Mouse (Mus musculus): Measurements from ENCODE around the gene Nab1. TPM values are rescaled to one million over a fixed set of nuclear protein-coding genes. Genes with fewer than 3 reads are reported as not detected.

Gene Nab1
- polyA plus RNA-seq, 1 experiment from 2014 or later = 9.3 TPM

- no peak overlapping the region for H3K4me3 ChIP-seq (replicated peaks)
- no peaks in the 10 kb centered on the region for H3K4me1 ChIP-seq
- H3K4me2 ChIP-seq = no peak overlapping the region
- H3K27ac ChIP-seq (replicated peaks) = no peak overlapping the region
- no peak for ATAC-seq (ENCODE audit: low FRiP score)
- no peak overlapping the region for H3K9ac ChIP-seq (replicated peaks)
- no peaks in the 10 kb centered on the region for H3K27me3 ChIP-seq (replicated peaks)
- H3K9me3 ChIP-seq (replicated peaks) = no peaks in the 10 kb centered on the region
- no peaks in the 10 kb centered on the region for H3K36me3 ChIP-seq
- 92% methylated on average over 1 of the region's 1 CpGs for WGBS
Observed at GRCm38 (mm10) chr1:52511788-52512425, 11.4 kb upstream of the Nab1 start.

DNA sequence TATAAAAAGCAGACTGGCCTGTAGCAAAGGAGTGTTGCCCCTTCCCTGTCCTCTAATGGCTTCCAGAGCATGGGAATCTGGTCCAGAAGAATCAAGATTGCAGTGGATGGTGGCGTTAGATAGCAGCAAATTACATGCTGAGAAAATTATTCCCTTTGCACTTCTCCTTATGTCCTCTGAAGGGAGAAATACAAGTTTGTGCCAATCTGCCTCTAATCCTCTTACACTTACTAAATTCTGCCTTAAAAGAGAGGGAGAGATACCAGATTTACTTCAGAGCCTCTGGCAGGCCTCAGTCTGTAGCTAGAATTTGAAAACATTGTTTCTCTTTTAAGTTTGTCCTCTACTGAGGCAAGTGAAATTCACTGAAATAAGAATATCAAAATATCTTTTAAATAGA lies 5.7 kb upstream of the Nab1 start:
- Histone ChIP-seq H3K27ac (replicated peaks) (no peak overlapping the region), H3K4me3 (replicated peaks) (no peak overlapping the region), H3K4me2 (no peak overlapping the region), H3K9ac (replicated peaks) (no peak overlapping the region), H3K9me3 (replicated peaks) (no peaks in the 10 kb centered on the region), H3K4me1 (no peaks in the 10 kb centered on the region), H3K27me3 (replicated peaks) (no peaks in the 10 kb centered on the region), H3K36me3 (no peaks in the 10 kb centered on the region)
- ATAC-seq (ENCODE audit: low FRiP score) = no peak
- 58% methylated on average over 1 of the region's 1 CpGs for WGBS

GRCm38 (mm10) chr1:52502296-52502695 lies 1.8 kb upstream of the Nab1 start:
- H3K4me2 ChIP-seq = no peak overlapping the region
- no peak overlapping the region for H3K4me3 ChIP-seq (replicated peaks)
- H3K27ac ChIP-seq (replicated peaks) = no peak overlapping the region
- H3K27me3 ChIP-seq (replicated peaks) = no peaks in the 10 kb centered on the region
- H3K9me3 ChIP-seq (replicated peaks) = no peaks in the 10 kb centered on the region
- no peak overlapping the region for H3K9ac ChIP-seq (replicated peaks)
- peaks cover 6% of the 10 kb centered on the region for H3K4me1 ChIP-seq
- WGBS = 80% methylated on average over 4 of the region's 4 CpGs
- no peaks in the 10 kb centered on the region for H3K36me3 ChIP-seq
- no peak for ATAC-seq (ENCODE audit: low FRiP score)

GRCm38 (mm10) chr1:52501688-52502133 lies 1.2 kb upstream of the Nab1 start:
- Histone ChIP-seq H3K9ac (replicated peaks) (no peak overlapping the region), H3K27me3 (replicated peaks) (no peaks in the 10 kb centered on the region), H3K4me1 (peaks cover 6% of the 10 kb centered on the region), H3K36me3 (no peaks in the 10 kb centered on the region), H3K9me3 (replicated peaks) (no peaks in the 10 kb centered on the region), H3K4me2 (no peak overlapping the region), H3K27ac (replicated peaks) (no peak overlapping the region), H3K4me3 (replicated peaks) (no peak overlapping the region)
- no peak for ATAC-seq (ENCODE audit: low FRiP score)
- WGBS = 67% methylated on average over 10 of the region's 10 CpGs

- H3K27me3 ChIP-seq (replicated peaks) = no peaks in the 10 kb centered on the region
- no peaks in the 10 kb centered on the region for H3K36me3 ChIP-seq
- peak overlapping the region; percentile 86 for H3K4me2 ChIP-seq
- no peaks in the 10 kb centered on the region for H3K9me3 ChIP-seq (replicated peaks)
- 48% methylated on average over 1 of the region's 1 CpGs for WGBS
- no peak overlapping the region for H3K27ac ChIP-seq (replicated peaks)
- no peak for ATAC-seq (ENCODE audit: low FRiP score)
- no peak overlapping the region for H3K9ac ChIP-seq (replicated peaks)
- peak overlapping the region; percentile 80 for H3K4me3 ChIP-seq (replicated peaks)
- H3K4me1 ChIP-seq = peaks cover 6% of the 10 kb centered on the region
Observed at GRCm38 (mm10) chr1:52501090-52501489, 611 bp upstream of the Nab1 start.

DNA sequence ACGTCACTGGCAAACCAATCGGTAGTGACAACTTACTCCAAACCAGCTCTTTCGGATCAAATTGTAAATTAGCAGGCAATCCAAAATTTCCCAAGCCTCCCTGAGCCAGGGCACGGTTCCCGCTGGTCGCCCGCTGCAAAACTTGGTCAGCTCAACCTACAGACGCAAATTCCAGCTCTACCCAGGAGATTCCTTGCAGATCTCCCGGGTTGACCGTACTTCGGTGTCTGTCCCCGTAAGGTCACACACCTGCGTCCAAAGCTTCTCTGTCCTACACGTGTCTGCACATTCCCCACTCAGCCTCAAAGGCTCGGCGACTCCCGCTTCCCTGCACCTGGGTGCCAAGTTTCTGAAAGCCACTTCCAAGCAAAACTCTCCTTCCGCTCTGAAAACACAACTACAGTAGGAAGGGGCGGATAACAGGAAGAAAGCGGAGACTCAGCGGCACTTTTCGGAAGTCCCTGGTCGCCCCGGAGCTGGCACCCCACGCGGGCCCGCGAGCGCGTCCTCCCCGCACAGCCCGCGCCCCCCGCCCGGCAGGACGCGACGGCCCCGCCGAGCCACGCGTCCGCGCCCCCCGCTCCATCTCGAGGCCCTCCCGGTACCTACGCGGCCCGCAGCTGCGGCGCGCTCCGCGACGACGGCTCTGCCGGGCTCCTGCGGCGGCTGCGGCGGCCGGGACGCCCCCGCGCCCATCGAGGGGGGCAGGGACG lies 722 bp downstream of the Nab1 start:
- no peaks in the 10 kb centered on the region for H3K27me3 ChIP-seq (replicated peaks)
- H3K27ac ChIP-seq (replicated peaks) = peak overlapping the region; percentile 81
- H3K36me3 ChIP-seq = no peaks in the 10 kb centered on the region
- peaks cover 6% of the 10 kb centered on the region for H3K4me1 ChIP-seq
- WGBS = under 1% methylated on average over 46 of the region's 68 CpGs
- H3K4me2 ChIP-seq = peak overlapping the region; percentile 86
- H3K4me3 ChIP-seq (replicated peaks) = peak overlapping the region; percentile 80
- peak overlapping the region; percentile 73 for H3K9ac ChIP-seq (replicated peaks)
- peak; percentile 86 for ATAC-seq (ENCODE audit: low FRiP score)
- H3K9me3 ChIP-seq (replicated peaks) = no peaks in the 10 kb centered on the region

- no peak for ATAC-seq (ENCODE audit: low FRiP score)
- WGBS = 15% methylated on average over 6 of the region's 6 CpGs
- peak overlapping the region; percentile 37; the same call in 1 of the 2 replicates for H3K9ac ChIP-seq (replicated peaks)
Observed at GRCm38 (mm10) chr1:52498786-52499450, 1.6 kb downstream of the Nab1 start.

GRCm38 (mm10) chr1:52489538-52490181 lies 10.8 kb downstream of the Nab1 start:
- no peaks in the 10 kb centered on the region for H3K36me3 ChIP-seq
- H3K4me1 ChIP-seq = no peaks in the 10 kb centered on the region
- WGBS = 71% methylated on average over 7 of the region's 7 CpGs
- H3K27me3 ChIP-seq (replicated peaks) = no peaks in the 10 kb centered on the region
- no peak overlapping the region for H3K4me2 ChIP-seq
- no peak overlapping the region for H3K9ac ChIP-seq (replicated peaks)
- no peak for ATAC-seq (ENCODE audit: low FRiP score)
- H3K9me3 ChIP-seq (replicated peaks) = no peaks in the 10 kb centered on the region
- H3K27ac ChIP-seq (replicated peaks) = no peak overlapping the region
- H3K4me3 ChIP-seq (replicated peaks) = no peak overlapping the region

More at GRCm38 (mm10) chr1:52498786-52499450, 1.6 kb downstream of the Nab1 start:
- no peaks in the 10 kb centered on the region for H3K27me3 ChIP-seq (replicated peaks)
- no peaks in the 10 kb centered on the region for H3K36me3 ChIP-seq
- H3K9me3 ChIP-seq (replicated peaks) = no peaks in the 10 kb centered on the region
- peak overlapping the region; percentile 86 for H3K4me2 ChIP-seq
- no peak overlapping the region for H3K27ac ChIP-seq (replicated peaks)
- peaks cover 6% of the 10 kb centered on the region for H3K4me1 ChIP-seq
- peak overlapping the region; percentile 80 for H3K4me3 ChIP-seq (replicated peaks)

- no peak overlapping the region for H3K4me2 ChIP-seq
- H3K27me3 ChIP-seq (replicated peaks) = no peaks in the 10 kb centered on the region
- H3K9me3 ChIP-seq (replicated peaks) = no peaks in the 10 kb centered on the region
- no peak overlapping the region for H3K4me3 ChIP-seq (replicated peaks)
- H3K36me3 ChIP-seq = no peaks in the 10 kb centered on the region
- no peak for ATAC-seq (ENCODE audit: low FRiP score)
- H3K4me1 ChIP-seq = no peaks in the 10 kb centered on the region
- no peak overlapping the region for H3K9ac ChIP-seq (replicated peaks)
- H3K27ac ChIP-seq (replicated peaks) = no peak overlapping the region
- 93% methylated on average over 4 of the region's 4 CpGs for WGBS
Observed at GRCm38 (mm10) chr1:52484980-52485379, 15.5 kb downstream of the Nab1 start.

DNA sequence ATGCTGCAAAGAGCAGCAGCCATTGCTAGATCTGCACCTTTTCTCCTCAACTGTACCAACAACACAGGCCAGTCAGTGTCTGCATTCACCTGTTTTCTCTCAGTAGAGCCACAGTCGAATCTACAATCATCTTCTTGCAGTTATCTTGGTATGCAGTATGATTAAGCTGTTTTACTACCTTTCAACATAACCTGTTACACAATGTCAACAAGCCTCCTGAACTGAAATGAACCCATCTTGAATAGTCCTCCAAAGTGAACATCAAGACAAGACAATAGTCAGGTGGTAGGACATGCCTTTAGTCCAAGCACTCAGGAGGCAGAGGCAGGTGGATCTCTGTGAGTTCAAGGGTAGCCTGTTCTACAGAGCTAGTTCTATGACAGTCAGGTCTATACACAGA lies 26.2 kb downstream of the Nab1 start:
- H3K4me1 ChIP-seq = peaks cover 5% of the 10 kb centered on the region; the same call in 1 of the 2 replicates
- H3K27me3 ChIP-seq (replicated peaks) = no peaks in the 10 kb centered on the region
- no peak for ATAC-seq (ENCODE audit: low FRiP score)
- H3K4me3 ChIP-seq (replicated peaks) = no peak overlapping the region
- peaks cover 11% of the 10 kb centered on the region; the same call in 1 of the 2 replicates for H3K36me3 ChIP-seq
- no peak overlapping the region for H3K9ac ChIP-seq (replicated peaks)
- H3K4me2 ChIP-seq = no peak overlapping the region
- no peaks in the 10 kb centered on the region for H3K9me3 ChIP-seq (replicated peaks)
- H3K27ac ChIP-seq (replicated peaks) = no peak overlapping the region
- WGBS = 86% methylated on average over 1 of the region's 1 CpGs

GRCm38 (mm10) chr1:52470811-52471489 lies 29.5 kb downstream of the Nab1 start:
- peaks cover 4% of the 10 kb centered on the region; the same call in 1 of the 2 replicates for H3K36me3 ChIP-seq
- no peaks in the 10 kb centered on the region for H3K9me3 ChIP-seq (replicated peaks)
- 16% methylated on average over 7 of the region's 7 CpGs for WGBS
- H3K4me3 ChIP-seq (replicated peaks) = no peak overlapping the region
- peaks cover 5% of the 10 kb centered on the region; the same call in 1 of the 2 replicates for H3K4me1 ChIP-seq
- H3K9ac ChIP-seq (replicated peaks) = no peak overlapping the region
- no peak overlapping the region for H3K4me2 ChIP-seq
- peak; percentile 85 for ATAC-seq (ENCODE audit: low FRiP score)
- H3K27ac ChIP-seq (replicated peaks) = no peak overlapping the region
- H3K27me3 ChIP-seq (replicated peaks) = no peaks in the 10 kb centered on the region
